ENCODE assay signal across 1 mouse cellular context in genomic region chr17:88072047-88072446, GRCm38 (mm10).
TF ChIP-seq lines count a peak whose summit lies in the region.

No protein-coding gene starts in this region.

TF ChIP-seq in MEL, 35 proteins besides CTCF, POLR2A, EP300 and RAD21 (continued from another document):
- TF ChIP-seq CHD1 (IDR thresholded peaks at IDR 0.05; ENCODE audit: low read depth, low read length) = no peak
- peak; percentile 77 for TF ChIP-seq BHLHE40 (IDR thresholded peaks at IDR 0.05; ENCODE audit: borderline replicate concordance, low read depth, low read length)
- TF ChIP-seq SIN3A (IDR thresholded peaks at IDR 0.05; ENCODE audit: low read length) = peak; percentile 80
- peak; percentile 22; the same call in 1 of the 2 replicates for TF ChIP-seq JUND (IDR thresholded peaks at IDR 0.05; ENCODE audit: low read depth, low read length)
- TF ChIP-seq ETS1 (IDR thresholded peaks at IDR 0.05; ENCODE audit: low read depth, low read length) = peak; percentile 93
- no peak for TF ChIP-seq CHD2 (IDR thresholded peaks at IDR 0.05; ENCODE audit: low read length)
- TF ChIP-seq TBP (IDR thresholded peaks at IDR 0.05; ENCODE audit: low read depth, low read length) = no peak
- TF ChIP-seq TCF12 (IDR thresholded peaks at IDR 0.05; ENCODE audit: low read depth, low read length) = peak; percentile 92
- peak; percentile 30; the same call in 1 of the 2 replicates for TF ChIP-seq MAX (IDR thresholded peaks at IDR 0.05; ENCODE audit: low read length)
- TF ChIP-seq MAZ (IDR thresholded peaks at IDR 0.05; ENCODE audit: low read depth, low read length) = peak; percentile 21; the same call in 1 of the 2 replicates
- no peak for TF ChIP-seq KAT2A (conservative IDR thresholded peaks at IDR 0.05; ENCODE audit: low read depth, low read length)
- TF ChIP-seq SMC3 (IDR thresholded peaks at IDR 0.05; ENCODE audit: low read depth, low read length) = no peak
- TF ChIP-seq NELFE (IDR thresholded peaks at IDR 0.05; ENCODE audit: low read depth, low read length) = no peak
- no peak for TF ChIP-seq USF1 (IDR thresholded peaks at IDR 0.05; ENCODE audit: low read depth, low read length)
- TF ChIP-seq POLR2AphosphoS2 (IDR thresholded peaks at IDR 0.05; ENCODE audit: low read length) = no peak
- peak; percentile 99 for TF ChIP-seq RCOR1 (IDR thresholded peaks at IDR 0.05; ENCODE audit: low read depth, low read length)
